In genomic region chr17:26662978-26663683, GRCm38 (mm10) we compare ENCODE assay signal across 8 mouse cellular contexts. TPM values are rescaled to one million over a fixed set of nuclear protein-coding genes. Genes with fewer than 3 reads are reported as not detected.
A peak's percentile ranks its signal among the peaks of the same experiment; 100 is the strongest.
DNase-seq lines count a peak whose midpoint lies in the region; ATAC-seq and TF ChIP-seq lines count a peak whose summit lies in the region.

Gene Atp6v0e (plus strand): TSS chr17:26663231.

- H3K27me3 ChIP-seq in E14TG2a.4 (ENCODE audit: insufficient read depth, low read length): no peaks in the 10 kb centered on the region
- H3K27me3 ChIP-seq in forebrain, embryonic 13.5 days: peaks cover 4% of the 10 kb centered on the region; the same call in 1 of the 2 replicates
- H3K27me3 ChIP-seq in liver, postnatal 0 days (ENCODE audit: insufficient read depth, low read length): no peaks in the 10 kb centered on the region
- H3K27me3 ChIP-seq in neural tube, embryonic 14.5 days (ENCODE audit: control insufficient read depth, insufficient read depth, low read length): no peaks in the 10 kb centered on the region

- peak; percentile 88 for TF ChIP-seq CTCF in E14TG2a.4 (conservative IDR thresholded peaks at IDR 0.05; ENCODE audit: low read length)
- TF ChIP-seq CTCF in liver, postnatal 0 days (IDR thresholded peaks at IDR 0.05; ENCODE audit: low read depth): peak; percentile 99

- H3K4me2 ChIP-seq in forebrain, embryonic 13.5 days: peak within 1 kb of the TSS; percentile 88
- H3K4me2 ChIP-seq in liver, postnatal 0 days (ENCODE audit: low read depth, low read length): peak within 1 kb of the TSS; percentile 82
- peak within 1 kb of the TSS; percentile 98 for H3K4me2 ChIP-seq in neural tube, embryonic 14.5 days (ENCODE audit: low read depth, low read length)

- peaks cover 24% of the 10 kb centered on the region for H3K4me1 ChIP-seq in E14TG2a.4 (replicated peaks; ENCODE audit: low read depth, low read length)
- H3K4me1 ChIP-seq in forebrain, embryonic 13.5 days: peaks cover 24% of the 10 kb centered on the region
- peaks cover 16% of the 10 kb centered on the region for H3K4me1 ChIP-seq in liver, postnatal 0 days (ENCODE audit: insufficient read depth)
- peaks cover 9% of the 10 kb centered on the region for H3K4me1 ChIP-seq in neural tube, embryonic 14.5 days (ENCODE audit: control insufficient read depth, insufficient read depth, low read length)

- ATAC-seq in forebrain, embryonic 13.5 days: peak; percentile 89
- ATAC-seq in liver, postnatal 0 days: peak; percentile 90
- ATAC-seq in neural tube, embryonic 14.5 days (ENCODE audit: low read depth): peak; percentile 92

- DNase-seq in c-Kit-positive CD71-positive TER-119-positive erythroid progenitor cells, embryonic 14.5 days (ENCODE audit: low spot score): peak; percentile 96
- peak; percentile 96 to 98 for DNase-seq in heart, postnatal 10 days
- DNase-seq in large intestine, adult 2 months (ENCODE audit: low read depth, low spot score): peak; percentile 94
- peak; percentile 96 for DNase-seq in liver, postnatal 0 days
- DNase-seq in testis, postnatal 10 days (ENCODE audit: low spot score): peak; percentile 99

- no peaks in the 10 kb centered on the region for H3K36me3 ChIP-seq in E14TG2a.4 (ENCODE audit: insufficient read depth, low read length)
- H3K36me3 ChIP-seq in forebrain, embryonic 13.5 days (ENCODE audit: poor library complexity, severe bottlenecking): no peaks in the 10 kb centered on the region
- no peaks in the 10 kb centered on the region for H3K36me3 ChIP-seq in liver, postnatal 0 days (replicated peaks; ENCODE audit: insufficient read depth, low read length)
- H3K36me3 ChIP-seq in neural tube, embryonic 14.5 days (ENCODE audit: control insufficient read depth, insufficient read depth, low read length): no peaks in the 10 kb centered on the region

- 3% methylated on average over 28 of the region's 28 CpGs for WGBS in forebrain, embryonic 13.5 days
- WGBS in large intestine, adult 2 months: 2% methylated on average over 28 of the region's 28 CpGs
- WGBS in liver, postnatal 0 days (ENCODE audit: insufficient replicate concordance): 2% methylated on average over 28 of the region's 28 CpGs
- 2% methylated on average over 28 of the region's 28 CpGs for WGBS in neural tube, embryonic 14.5 days

- H3K9me3 ChIP-seq in E14TG2a.4 (ENCODE audit: low read length): no peaks in the 10 kb centered on the region
- H3K9me3 ChIP-seq in forebrain, embryonic 13.5 days (replicated peaks): no peaks in the 10 kb centered on the region
- no peaks in the 10 kb centered on the region for H3K9me3 ChIP-seq in liver, postnatal 0 days (ENCODE audit: low read length)
- no peaks in the 10 kb centered on the region for H3K9me3 ChIP-seq in neural tube, embryonic 14.5 days (ENCODE audit: control insufficient read depth, low read length)

- TF ChIP-seq EP300 in liver, postnatal 0 days (IDR thresholded peaks at IDR 0.05; ENCODE audit: low read depth): no peak

- intact Hi-C loops in heart, postnatal 10 days (cut with DNase I): loop anchor here (5.0 kb wide), 1 partner anchor 49 kb away; no protein-coding TSS in a partner anchor

- H3K27ac ChIP-seq in forebrain, embryonic 13.5 days: 0 out of 2 replicates have a peak within 1 kb of the TSS, but pooled peaks have one; percentile 32
- peak within 1 kb of the TSS; percentile 31; the same call in 1 of the 2 replicates for H3K27ac ChIP-seq in liver, postnatal 0 days (ENCODE audit: low read depth)
- H3K27ac ChIP-seq in neural tube, embryonic 14.5 days (ENCODE audit: low read depth, low read length): peak within 1 kb of the TSS; percentile 58; the same call in 1 of the 2 replicates

- peak within 1 kb of the TSS; percentile 71 for H3K9ac ChIP-seq in forebrain, embryonic 13.5 days
- H3K9ac ChIP-seq in liver, postnatal 0 days (replicated peaks): peak within 1 kb of the TSS; percentile 58
- peak within 1 kb of the TSS; percentile 62 for H3K9ac ChIP-seq in neural tube, embryonic 14.5 days (replicated peaks; ENCODE audit: low read depth, low read length)

- peak within 1 kb of the TSS; percentile 88 for H3K4me3 ChIP-seq in E14TG2a.4 (replicated peaks; ENCODE audit: low read length)
- peak within 1 kb of the TSS; percentile 66 for H3K4me3 ChIP-seq in forebrain, embryonic 13.5 days
- H3K4me3 ChIP-seq in liver, postnatal 0 days (ENCODE audit: low read depth, low read length): peak within 1 kb of the TSS; percentile 49
- H3K4me3 ChIP-seq in neural tube, embryonic 14.5 days (ENCODE audit: low read depth, low read length): peak within 1 kb of the TSS; percentile 63

RNA-seq across cellular contexts. Expression of gene Atp6v0e, which starts in this region (rescaled TPM):
- 139 and 144 TPM in 2 replicates for polyA plus RNA-seq in forebrain, embryonic 13.5 days (2015; fragmentation: Nextera tagmentation; extraction: Ambion mirVana)
- total RNA-seq in heart, postnatal 10 days (2021): 10 to 100 TPM; 87.1 to 87.8 TPM
- polyA plus RNA-seq in large intestine, adult 2 months (2012; rRNA removed): 194 and 219 TPM in 2 replicates
- polyA plus RNA-seq in liver, postnatal 0 days (2015; fragmentation: Nextera tagmentation; extraction: Ambion mirVana): 122 and 126 TPM in 2 replicates
- polyA plus RNA-seq in neural tube, embryonic 14.5 days (2014; fragmentation: Nextera tagmentation; extraction: Ambion mirVana): 76.5 and 85.8 TPM in 2 replicates

Comparison
In these comparisons a context has a peak if more than half of its experiments do, and no peak if none do; other contexts are left out.
1. Peak in every context shown above with its lines: DNase-seq, ATAC-seq, H3K4me3 ChIP-seq and H3K27ac ChIP-seq.